Mouse (Mus musculus): Measurements from ENCODE around the gene Zcchc3.

The Zcchc3 gene

GRCm38 (mm10) chr2:152409781-152410180 is 5.0 kb downstream of the Zcchc3 start:
- DNase-seq: no peak

GRCm38 (mm10) chr2:152406126-152406525 is 8.7 kb downstream of the Zcchc3 start:
- DNase-seq: peak; percentile 94 to 95

GRCm38 (mm10) chr2:152399122-152399542 is 15.7 kb downstream of the Zcchc3 start:
- no peak for DNase-seq

DNA sequence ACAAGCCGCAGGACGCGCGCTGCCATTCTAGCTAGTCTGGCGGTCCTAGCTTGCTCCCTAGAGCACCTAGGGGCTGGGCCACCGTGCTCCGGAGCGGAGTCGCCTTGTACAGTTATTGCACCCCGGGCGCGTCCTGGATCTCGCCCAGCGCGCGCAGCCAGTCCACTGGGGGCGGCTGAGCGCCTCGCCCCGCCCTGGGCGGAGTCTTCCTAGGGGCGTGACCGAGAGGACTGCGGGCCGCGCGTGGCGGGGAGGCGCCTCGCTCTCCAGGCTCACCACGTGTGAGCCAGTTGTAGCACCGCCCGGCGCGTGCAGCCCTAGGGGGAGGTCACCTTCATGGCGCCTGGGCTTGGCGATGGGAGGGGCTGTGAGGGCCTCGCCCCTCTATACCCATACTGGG is 16.1 kb downstream of the Zcchc3 start:
- peak; percentile 77 to 86 for DNase-seq

DNA sequence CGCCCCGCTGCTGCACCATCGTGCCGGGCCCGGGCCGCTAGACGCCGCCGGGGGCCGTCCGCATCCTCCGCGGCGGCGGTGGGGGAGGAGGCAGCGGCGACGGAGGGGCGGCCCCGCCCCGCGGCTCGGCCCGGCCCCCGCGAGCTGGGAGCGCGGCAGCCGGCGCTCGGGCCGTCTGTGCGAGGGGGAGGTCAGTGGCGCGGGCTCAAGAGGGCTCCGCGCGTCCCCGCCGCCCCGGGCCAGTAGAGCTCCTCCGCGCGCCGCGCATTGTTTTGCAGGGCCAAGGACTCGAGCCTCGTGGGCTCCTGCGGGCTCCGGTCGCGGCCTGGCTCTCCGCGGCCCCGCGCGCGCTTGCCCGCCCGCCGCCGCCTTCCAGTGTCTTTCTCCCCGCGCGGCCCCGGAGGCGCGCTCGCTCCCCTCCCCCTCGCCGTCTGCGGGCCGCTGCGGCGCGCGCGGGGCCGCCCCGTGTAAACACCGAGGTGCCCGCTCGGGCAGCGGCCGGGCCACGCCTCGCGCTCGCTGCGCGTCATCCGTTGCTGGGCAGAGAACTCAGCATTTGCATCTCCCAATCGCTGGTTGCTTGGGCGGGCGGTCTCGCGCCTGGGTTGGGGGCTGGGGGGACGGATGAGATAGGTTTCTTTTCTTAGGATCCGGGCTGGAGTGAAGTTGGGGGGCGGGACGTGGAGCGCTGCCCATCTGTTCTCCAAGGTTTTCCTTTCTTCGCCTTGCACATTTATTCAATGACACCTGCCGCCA is 17.0 kb downstream of the Zcchc3 start, which contains the start of gene Sox12:
TSS of gene Sox12 (minus strand) at position 384 of the 756 bp plus-strand sequence.
- peak; percentile 96 to 98 for DNase-seq

- peak; percentile 48 to 63 for DNase-seq
Measured at GRCm38 (mm10) chr2:152397004-152397589, 17.7 kb downstream of the Zcchc3 start.

DNA sequence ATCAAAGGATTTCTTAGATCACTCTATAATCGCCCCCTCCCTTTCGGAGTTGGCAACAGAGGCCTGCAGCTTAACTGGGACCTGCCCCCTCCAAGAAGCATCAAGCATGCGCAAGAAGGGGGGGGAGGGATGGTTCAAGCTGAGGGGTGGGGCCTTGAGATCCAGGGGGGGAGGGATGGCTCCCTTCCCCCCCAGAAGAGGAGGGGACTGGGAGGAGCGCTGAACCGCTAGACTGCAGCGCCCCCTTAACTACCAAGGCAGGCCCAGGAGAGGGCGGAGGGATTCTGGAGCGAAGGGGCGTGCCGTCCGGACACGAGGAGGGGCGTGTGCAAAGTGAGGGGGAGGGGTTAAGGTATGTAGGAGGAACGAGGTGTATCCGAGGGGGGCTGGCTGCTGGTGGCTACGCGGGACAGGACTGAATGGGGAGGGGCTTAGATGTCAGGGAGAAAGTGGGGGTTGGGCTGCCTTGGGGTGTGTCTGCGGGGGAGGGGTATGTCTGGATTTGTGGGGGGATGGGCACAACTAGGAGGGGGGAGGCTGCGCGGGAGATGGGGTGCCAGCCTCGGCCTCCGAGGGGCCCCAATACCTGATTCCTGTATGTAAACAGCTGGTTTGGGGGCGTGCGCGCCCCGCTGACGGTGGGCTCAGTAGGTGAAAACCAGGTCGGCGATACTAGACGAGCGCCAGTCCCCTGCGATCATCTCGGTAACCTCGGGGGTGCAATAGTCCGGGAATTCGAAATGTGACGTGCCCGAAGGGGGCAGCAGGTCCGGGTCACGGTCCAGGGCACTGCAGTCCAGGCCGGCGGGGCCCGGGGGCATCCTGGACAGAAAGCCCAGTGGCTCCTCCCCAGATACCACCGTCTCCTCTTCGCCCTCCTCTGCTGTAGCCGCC is 18.5 kb downstream of the Zcchc3 start:
- DNase-seq: peak; percentile 40 to 61

DNA sequence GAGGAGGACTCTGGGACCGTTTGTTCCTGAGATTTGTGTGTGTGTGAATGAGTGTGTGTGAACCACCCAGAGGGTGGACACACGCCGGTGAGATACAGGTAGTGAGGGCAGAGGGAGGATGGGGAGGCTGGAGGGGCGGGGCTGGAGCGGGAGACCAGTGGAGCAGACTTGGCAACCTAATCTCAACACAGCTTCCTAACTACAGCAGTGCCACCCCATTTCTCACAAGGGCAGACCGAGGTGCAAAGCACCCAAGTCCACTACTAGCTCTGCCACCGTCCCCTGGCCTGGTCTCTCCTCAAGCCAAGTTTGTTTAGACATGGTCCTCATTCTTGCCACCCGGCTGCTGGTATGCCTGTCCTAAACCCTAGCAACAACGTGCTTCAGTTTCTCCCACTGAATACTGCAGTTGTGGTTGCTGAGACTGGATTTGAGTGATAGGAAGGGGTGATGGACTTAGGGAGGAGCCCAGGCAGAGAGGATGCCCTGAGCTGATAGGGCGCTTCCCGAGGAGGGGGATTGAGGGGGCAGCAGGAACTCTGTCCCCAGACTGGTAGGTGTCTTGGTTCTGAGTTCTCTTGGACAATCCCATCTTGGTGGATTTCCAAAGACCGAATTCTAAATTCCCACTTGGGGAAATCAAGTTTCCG is 19.4 kb downstream of the Zcchc3 start:
- DNase-seq: no peak

DNA sequence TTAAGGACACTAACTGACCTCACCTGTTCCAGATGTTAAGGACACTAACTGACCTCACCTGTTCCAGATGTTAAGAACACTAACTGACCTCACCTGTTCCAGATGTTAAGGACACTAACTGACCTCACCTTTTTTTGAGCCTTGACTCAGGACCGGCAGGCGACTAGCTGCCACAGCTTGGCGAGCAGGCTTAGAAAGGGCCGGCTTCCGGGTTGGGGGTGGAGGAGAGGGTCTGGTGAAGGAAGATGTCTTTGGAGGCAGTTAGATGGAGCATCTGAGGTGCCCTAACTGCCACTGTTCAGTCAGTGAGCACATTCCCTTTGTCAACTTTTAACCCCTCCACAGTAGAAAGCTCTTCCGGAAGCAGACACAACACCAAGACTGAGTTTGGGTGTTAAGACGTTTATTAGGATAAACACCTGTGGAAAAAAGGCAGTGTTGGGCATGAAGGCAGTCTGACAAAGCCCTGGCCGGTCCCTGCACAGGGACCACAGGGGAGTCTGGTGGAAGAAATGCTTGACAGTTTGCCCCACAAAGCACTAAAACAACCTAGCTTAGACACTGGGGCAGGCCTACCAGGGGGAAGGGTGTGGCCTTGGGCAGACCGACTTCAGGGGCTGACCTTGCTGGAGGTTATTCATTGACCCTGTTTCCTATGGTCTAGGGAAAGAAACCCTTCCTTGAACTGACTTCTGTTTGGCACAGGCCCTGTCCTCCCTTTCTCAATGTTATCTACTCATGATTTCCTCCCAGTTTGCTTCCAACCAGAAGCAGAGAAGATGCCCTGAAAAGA is 21.4 kb downstream of the Zcchc3 start:
- DNase-seq: no peak

- DNase-seq: peak in 1 of 2 experiments; percentile 52
Measured at GRCm38 (mm10) chr2:152392786-152393185, 22.0 kb downstream of the Zcchc3 start.

GRCm38 (mm10) chr2:152384191-152384590 is 30.6 kb downstream of the Zcchc3 start:
- DNase-seq: no peak

- DNase-seq: no peak
Measured at GRCm38 (mm10) chr2:152376345-152376741, 38.5 kb downstream of the Zcchc3 start, which contains the start of gene Nrsn2. Nrsn2 (minus strand) TSS chr2:152376638.

GRCm38 (mm10) chr2:152375652-152376344 is 39.0 kb downstream of the Zcchc3 start:
- DNase-seq: peak; percentile 13 to 20

DNA sequence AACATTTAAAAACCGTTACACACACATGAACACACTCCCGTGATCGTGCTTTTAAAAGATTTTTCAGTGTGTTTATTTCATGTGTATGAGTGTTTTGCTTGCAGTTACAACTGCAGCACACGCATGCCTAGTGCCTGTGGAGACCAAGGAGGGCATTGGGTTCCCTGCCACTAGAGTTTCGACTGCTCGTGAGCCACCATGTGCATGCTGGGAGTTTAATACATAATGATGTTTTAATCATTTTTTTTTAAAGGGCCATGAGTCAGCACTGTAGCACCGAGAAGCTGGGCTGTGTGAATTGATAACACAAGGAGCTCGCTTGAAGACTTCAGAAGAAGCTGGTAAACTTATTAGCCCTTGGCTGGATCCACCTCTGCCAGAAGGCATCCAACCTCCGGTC is 41.3 kb downstream of the Zcchc3 start:
- DNase-seq: no peak

- no peak for DNase-seq
Measured at GRCm38 (mm10) chr2:152372661-152373060, 42.2 kb downstream of the Zcchc3 start.

DNA sequence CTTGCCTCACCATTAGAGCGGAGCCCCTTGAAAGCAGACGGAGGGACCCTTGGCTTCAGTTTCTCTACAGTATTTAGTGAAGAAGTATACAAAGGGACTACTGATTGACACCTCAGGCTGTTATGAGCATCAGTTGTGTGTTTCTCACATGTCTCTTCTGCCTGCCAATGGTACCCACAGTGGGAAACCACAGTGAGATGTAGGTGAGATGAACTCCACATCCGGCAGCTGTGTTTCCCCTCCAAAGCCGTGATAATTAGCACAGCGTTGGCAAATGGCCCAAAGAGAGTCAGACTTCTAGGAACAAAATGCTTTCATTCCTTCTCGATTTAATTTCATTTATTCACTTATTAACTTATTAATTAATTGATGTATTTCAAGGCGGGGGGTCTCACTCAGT is 42.7 kb downstream of the Zcchc3 start:
- no peak for DNase-seq

DNA sequence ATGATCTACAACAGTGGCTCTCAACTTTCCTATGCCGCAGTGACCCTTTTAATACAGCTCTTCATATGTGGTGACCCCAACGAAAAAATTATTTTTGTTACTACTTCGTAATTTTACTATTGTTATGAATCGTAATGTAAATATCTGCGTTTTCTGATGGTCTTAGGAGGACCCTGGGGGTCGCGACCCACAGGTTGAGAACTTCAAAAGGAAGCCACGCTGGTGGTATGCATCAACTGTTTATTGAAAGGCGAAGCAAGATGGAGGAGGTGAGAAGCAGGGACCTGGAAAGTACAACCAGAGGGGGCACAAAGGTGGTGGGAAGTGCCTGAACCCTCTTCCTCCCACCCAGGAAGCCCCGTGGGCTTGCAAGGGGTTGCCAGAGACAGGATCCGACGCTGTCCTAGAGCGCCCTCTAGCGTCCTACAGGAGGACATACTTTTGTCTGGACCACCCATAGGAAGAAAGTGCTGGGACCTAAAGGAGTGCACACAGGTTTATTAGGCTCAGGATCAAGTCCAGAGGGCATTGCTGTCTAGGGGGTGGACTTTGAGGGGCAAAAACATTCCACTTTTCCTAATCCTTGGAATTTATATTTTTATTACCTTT is 46.2 kb downstream of the Zcchc3 start:
- DNase-seq: peak; percentile 46 to 54

- DNase-seq: no peak
Measured at GRCm38 (mm10) chr2:152367917-152368316, 46.9 kb downstream of the Zcchc3 start.

GRCm38 (mm10) chr2:152363245-152364147 is 51.3 kb downstream of the Zcchc3 start:
- peak; percentile 63 to 69 for DNase-seq
